Mouse (Mus musculus): ENCODE measurements around the gene Nbdy.

GRCm38 (mm10) chrX:153742493-153742892 lies 19.1 kb downstream of the Nbdy start:
- TF ChIP-seq EP300 (IDR thresholded peaks at IDR 0.05; ENCODE audit: low read depth) = no peak
- TF ChIP-seq CTCF (IDR thresholded peaks at IDR 0.05; ENCODE audit: low read depth) = no peak

Measured in heart, postnatal 0 days (tissue).